Mouse (Mus musculus) 3134 (cell line): ENCODE measurements at regions not wholly inside any gene's neighbourhood (a gene's known extent, or its start where the extent isn't known, plus 50 kb on each side); places are given as distances from the start of the nearest gene placed in this dataset.
"Not testable (repeated sequence)": the region's sequence is repeated elsewhere in the genome, so short reads cannot be mapped to it uniquely, and the experiment has no call there.

ENCODE experiments used
- DNase-seq: peaks from one replicate; pipeline ENCODE4 v3.0.0-alpha.2; 2011; ENCODE audit warnings: low spot score; ENCODE audit not compliant: insufficient read length; ENCODE audit errors: extremely low read depth

GRCm38 (mm10) chr1:95397188-95397587, 83.8 kb downstream of the Fam174a start:
- no peak for DNase-seq

GRCm38 (mm10) chr1:95399764-95400163, 86.3 kb downstream of the Fam174a start:
- DNase-seq: no peak

GRCm38 (mm10) chr1:95422253-95422652, 108.8 kb downstream of the Fam174a start:
- DNase-seq: no peak

GRCm38 (mm10) chr1:95425420-95425819, 112.0 kb downstream of the Fam174a start:
- no peak for DNase-seq

- DNase-seq: no peak
Measured at GRCm38 (mm10) chr1:95437155-95437554, 123.7 kb downstream of the Fam174a start.

- no peak for DNase-seq
Measured at GRCm38 (mm10) chr1:95445541-95445940, 132.1 kb downstream of the Fam174a start.

GRCm38 (mm10) chr1:95448962-95449558, 135.6 kb downstream of the Fam174a start:
- DNase-seq: no peak

- DNase-seq: no peak
Measured at GRCm38 (mm10) chr1:95450920-95451332, 137.5 kb downstream of the Fam174a start.

GRCm38 (mm10) chr1:95451755-95452154, 138.3 kb downstream of the Fam174a start:
- DNase-seq: peak; percentile 75

GRCm38 (mm10) chr1:95454246-95454645, 140.8 kb downstream of the Fam174a start:
- DNase-seq: no peak

GRCm38 (mm10) chr1:95459355-95459754, 145.9 kb downstream of the Fam174a start:
- no peak for DNase-seq

- DNase-seq: peak; percentile 33
Measured at GRCm38 (mm10) chr1:95468095-95468494, 154.7 kb downstream of the Fam174a start.

- no peak for DNase-seq
Measured at GRCm38 (mm10) chr1:95468772-95469171, 155.3 kb downstream of the Fam174a start.

GRCm38 (mm10) chr1:95470491-95470890, 157.1 kb downstream of the Fam174a start:
- no peak for DNase-seq

GRCm38 (mm10) chr1:95493004-95493403, 174.4 kb downstream of the St8sia4 start:
- DNase-seq: no peak

- not testable (repeated sequence) for DNase-seq
Measured at GRCm38 (mm10) chr1:95500671-95501070, 166.7 kb downstream of the St8sia4 start.

GRCm38 (mm10) chr1:95508718-95509117, 158.7 kb downstream of the St8sia4 start:
- no peak for DNase-seq

- no peak for DNase-seq
Measured at GRCm38 (mm10) chr1:95528726-95529125, 138.6 kb downstream of the St8sia4 start.

- DNase-seq: no peak
Measured at GRCm38 (mm10) chr1:95531017-95531416, 136.4 kb downstream of the St8sia4 start.
